Mouse (Mus musculus) heart, embryonic 16.5 days (tissue): ENCODE data around the gene Kcnq1. TPM values are rescaled to one million over a fixed set of nuclear protein-coding genes. Genes with fewer than 3 reads are reported as not detected.

Source experiments
- ATAC-seq: fragments of 200-750 bp; cut with Nextera tagmentation; replicated peaks from 2 replicates; pipeline ENCODE4 v1.8.0; 2017; ENCODE audit warnings: moderate number of reproducible peaks; ENCODE audit not compliant: insufficient read depth, low FRiP score; ENCODE audit errors: extremely low read depth
- H3K27ac ChIP-seq: fragments of 300-500 bp; sonication (generic); 2 replicates; pipeline ENCODE4 v1.5.1; 2014; ENCODE audit warnings: mild to moderate bottlenecking, low read length, control low read depth, moderate library complexity
- H3K27me3 ChIP-seq: fragments of 300-500 bp; sonication (generic); 2 replicates; pipeline ENCODE4 v1.6.1; 2014; ENCODE audit warnings: low read length, mixed read lengths; ENCODE audit not compliant: control insufficient read depth, insufficient read depth
- H3K36me3 ChIP-seq: fragments of 300-500 bp; sonication (generic); 2 replicates; pipeline ENCODE4 v1.6.1; 2014; ENCODE audit not compliant: control insufficient read depth, insufficient read depth
- H3K4me1 ChIP-seq: fragments of 300-500 bp; sonication (generic); 2 replicates; pipeline ENCODE4 v1.6.1; 2014; ENCODE audit warnings: low read length, mixed read lengths; ENCODE audit not compliant: control insufficient read depth, insufficient read depth
- H3K4me2 ChIP-seq: fragments of 300-500 bp; sonication (generic); 2 replicates; pipeline ENCODE4 v1.6.1; 2014; ENCODE audit warnings: low read depth, mild to moderate bottlenecking, control low read depth, low read length
- H3K4me3 ChIP-seq: fragments of 300-500 bp; sonication (generic); 2 replicates; pipeline ENCODE4 v1.5.1; 2014; ENCODE audit warnings: mild to moderate bottlenecking, control low read depth, low read length
- H3K9ac ChIP-seq: fragments of 300-500 bp; sonication (generic); 2 replicates; pipeline ENCODE4 v1.6.1; 2014; ENCODE audit warnings: low read length, control low read depth
- H3K9me3 ChIP-seq: fragments of 300-500 bp; sonication (generic); replicated peaks from 2 replicates; pipeline ENCODE4 v1.6.1; 2016; ENCODE audit warnings: low read length; ENCODE audit not compliant: control insufficient read depth
- WGBS: fragments of 180-500 bp; shearing (Covaris S2); extraction: QIAGEN DNeasy Blood & Tissue Kit; methylation state at CpG from one replicate; pipeline ENCODE4 v1.1.7; 2014; 5-methylcytosine and 5-hydroxymethylcytosine counted together
- polyA plus RNA-seq: library from polyadenylated mRNA; unstranded; fragments of >200 nt; fragmentation: Nextera tagmentation; extraction: Ambion mirVana; gene quantifications from 2 replicates; pipeline ENCODE4 v1.2.1, GENCODE M21; 2015

Gene Kcnq1
- polyA plus RNA-seq, 1 experiment from 2014 or later = 34.9 TPM

DNA sequence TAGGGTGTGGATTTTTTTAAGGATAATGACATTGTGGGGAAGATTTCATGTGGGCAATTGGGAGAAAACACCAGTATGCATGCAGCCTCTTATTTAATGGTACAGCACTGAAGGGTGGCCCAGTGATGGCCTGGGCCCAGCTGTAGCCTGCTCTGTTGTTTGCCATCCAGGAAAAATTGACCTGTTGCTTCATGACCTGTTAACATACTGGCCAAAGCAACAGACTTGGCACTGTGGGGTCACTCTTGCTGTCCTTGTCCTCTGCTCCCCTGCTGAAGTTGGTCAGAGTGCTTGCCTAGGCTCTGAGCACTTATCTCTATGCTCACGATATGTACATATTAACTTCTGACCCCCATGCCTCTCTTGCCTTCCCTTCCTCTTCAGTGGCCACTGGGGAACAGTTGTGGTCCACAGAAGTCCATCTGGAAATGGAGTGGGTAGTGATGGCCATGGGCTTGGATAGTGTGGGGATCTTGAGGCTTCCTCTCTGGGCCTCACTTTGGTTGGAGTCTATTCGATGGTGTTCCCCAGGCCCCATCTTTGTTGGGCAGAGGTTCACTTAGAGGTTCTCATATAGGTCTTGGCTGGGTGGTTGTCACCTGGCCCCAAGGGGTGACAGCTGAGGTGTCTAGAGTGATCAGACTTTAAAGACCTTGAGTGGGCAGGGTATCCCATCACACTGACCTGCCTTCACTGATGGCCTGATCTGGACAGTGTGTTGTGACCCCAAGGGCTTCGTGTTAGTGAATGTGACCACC lies 84.0 kb downstream of the Kcnq1 start:
- 87% methylated on average over 3 of the region's 3 CpGs for WGBS
- no peak overlapping the region for H3K4me3 ChIP-seq
- no peak for ATAC-seq
- H3K27ac ChIP-seq = no peak overlapping the region
- peaks cover 13% of the 10 kb centered on the region for H3K36me3 ChIP-seq
- H3K4me1 ChIP-seq = no peaks in the 10 kb centered on the region
- H3K4me2 ChIP-seq = no peak overlapping the region
- H3K9ac ChIP-seq = no peak overlapping the region
- H3K27me3 ChIP-seq = no peaks in the 10 kb centered on the region
- no peaks in the 10 kb centered on the region for H3K9me3 ChIP-seq

DNA sequence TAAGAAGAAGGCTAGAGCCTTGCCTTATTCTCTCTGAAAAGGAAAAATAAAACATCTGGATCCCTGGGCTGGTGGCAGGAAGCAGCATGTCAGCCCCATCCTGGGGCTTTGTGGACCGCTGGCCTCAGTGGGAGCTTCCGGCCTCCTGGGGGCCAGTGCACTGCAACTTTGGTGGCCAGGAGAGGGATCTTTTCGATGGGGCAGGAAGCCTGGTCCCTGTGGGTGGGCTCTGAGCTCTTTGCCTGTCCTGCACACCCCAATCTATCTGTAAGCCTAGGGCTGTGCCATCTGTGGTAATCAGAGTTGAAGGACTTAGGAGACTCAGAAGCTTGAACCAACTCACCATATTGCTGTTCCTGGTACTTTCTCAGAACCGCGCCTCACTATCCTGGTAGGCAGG lies 84.7 kb downstream of the Kcnq1 start:
- WGBS = 80% methylated on average over 5 of the region's 5 CpGs
- H3K9ac ChIP-seq = no peak overlapping the region
- H3K9me3 ChIP-seq = no peaks in the 10 kb centered on the region
- no peak overlapping the region for H3K4me3 ChIP-seq
- no peak for ATAC-seq
- H3K36me3 ChIP-seq = peaks cover 19% of the 10 kb centered on the region
- no peak overlapping the region for H3K4me2 ChIP-seq
- H3K27me3 ChIP-seq = no peaks in the 10 kb centered on the region
- H3K27ac ChIP-seq = no peak overlapping the region
- no peaks in the 10 kb centered on the region for H3K4me1 ChIP-seq

DNA sequence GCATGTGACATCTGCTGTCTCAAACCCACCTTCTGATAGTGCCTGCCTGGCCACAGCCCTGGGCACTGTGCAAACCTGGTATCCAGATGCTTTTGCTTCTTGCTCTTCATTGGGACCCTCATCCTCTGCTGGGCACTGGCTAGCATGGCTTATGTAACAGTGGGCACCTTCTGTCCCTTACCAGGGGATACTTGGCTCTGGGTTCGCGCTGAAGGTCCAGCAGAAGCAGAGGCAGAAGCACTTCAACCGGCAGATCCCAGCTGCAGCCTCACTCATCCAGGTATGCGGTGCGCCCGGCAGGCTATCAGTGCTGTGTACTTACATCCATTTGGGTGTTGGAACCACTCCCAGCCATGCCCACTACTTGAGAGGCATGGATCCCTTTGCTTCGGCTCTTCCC lies 86.2 kb downstream of the Kcnq1 start:
- ATAC-seq = no peak
- peaks cover 19% of the 10 kb centered on the region for H3K36me3 ChIP-seq
- H3K27me3 ChIP-seq = no peaks in the 10 kb centered on the region
- H3K27ac ChIP-seq = no peak overlapping the region
- H3K9ac ChIP-seq = no peak overlapping the region
- H3K4me1 ChIP-seq = no peaks in the 10 kb centered on the region
- 79% methylated on average over 7 of the region's 7 CpGs for WGBS
- no peak overlapping the region for H3K4me2 ChIP-seq
- H3K4me3 ChIP-seq = no peak overlapping the region
- no peaks in the 10 kb centered on the region for H3K9me3 ChIP-seq

DNA sequence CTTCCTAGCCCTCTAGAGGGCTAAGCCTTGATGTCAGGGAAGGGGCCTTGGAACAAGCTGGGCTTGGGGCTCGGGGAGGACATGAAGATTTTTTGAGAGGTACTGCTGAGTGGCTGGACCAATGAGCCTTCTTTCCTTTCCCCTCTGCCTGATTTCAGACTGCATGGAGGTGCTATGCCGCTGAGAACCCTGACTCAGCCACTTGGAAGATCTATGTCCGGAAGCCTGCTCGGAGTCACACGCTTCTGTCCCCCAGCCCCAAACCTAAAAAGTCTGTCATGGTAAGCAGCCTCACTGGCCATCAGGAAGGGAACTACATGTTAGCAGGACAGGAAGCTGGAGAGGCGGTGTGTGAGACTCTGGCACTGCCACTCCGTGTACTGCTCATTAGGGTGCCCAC lies 87.9 kb downstream of the Kcnq1 start:
- H3K4me3 ChIP-seq = no peak overlapping the region
- no peak overlapping the region for H3K9ac ChIP-seq
- no peaks in the 10 kb centered on the region for H3K9me3 ChIP-seq
- no peak overlapping the region for H3K4me2 ChIP-seq
- H3K36me3 ChIP-seq = peaks cover 19% of the 10 kb centered on the region
- ATAC-seq = no peak
- no peaks in the 10 kb centered on the region for H3K4me1 ChIP-seq
- H3K27ac ChIP-seq = no peak overlapping the region
- 91% methylated on average over 7 of the region's 7 CpGs for WGBS
- H3K27me3 ChIP-seq = no peaks in the 10 kb centered on the region

DNA sequence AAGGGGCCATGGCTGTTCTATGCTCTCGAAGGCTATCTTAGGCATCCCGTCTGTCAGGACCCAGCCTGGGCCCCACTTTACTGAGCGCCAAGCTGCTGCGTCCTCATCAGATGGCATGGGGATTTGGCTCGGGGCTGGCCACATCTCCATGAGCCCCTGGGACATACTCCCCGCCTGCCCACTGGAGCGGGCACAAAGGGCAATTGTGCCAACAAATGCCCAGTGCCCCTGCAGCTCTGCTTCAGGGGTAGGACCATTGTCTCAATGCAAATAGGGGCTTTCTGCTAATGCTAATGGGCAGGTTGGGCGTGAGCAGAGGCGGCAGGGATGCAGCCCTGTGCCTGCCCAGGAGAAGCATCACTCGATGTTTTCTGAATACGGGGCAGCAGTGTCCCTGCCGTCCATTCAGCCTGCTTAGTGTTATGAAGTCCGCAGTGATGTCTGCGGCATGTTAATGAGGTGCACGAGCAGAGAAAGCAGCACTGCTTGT lies 91.8 kb downstream of the Kcnq1 start:
- peaks cover 8% of the 10 kb centered on the region for H3K4me1 ChIP-seq
- no peak overlapping the region for H3K4me2 ChIP-seq
- H3K27ac ChIP-seq = no peak overlapping the region
- peaks cover 16% of the 10 kb centered on the region for H3K36me3 ChIP-seq
- H3K9me3 ChIP-seq = no peaks in the 10 kb centered on the region
- H3K9ac ChIP-seq = no peak overlapping the region
- WGBS = 64% methylated on average over 15 of the region's 15 CpGs
- no peak for ATAC-seq
- no peak overlapping the region for H3K4me3 ChIP-seq
- H3K27me3 ChIP-seq = no peaks in the 10 kb centered on the region

DNA sequence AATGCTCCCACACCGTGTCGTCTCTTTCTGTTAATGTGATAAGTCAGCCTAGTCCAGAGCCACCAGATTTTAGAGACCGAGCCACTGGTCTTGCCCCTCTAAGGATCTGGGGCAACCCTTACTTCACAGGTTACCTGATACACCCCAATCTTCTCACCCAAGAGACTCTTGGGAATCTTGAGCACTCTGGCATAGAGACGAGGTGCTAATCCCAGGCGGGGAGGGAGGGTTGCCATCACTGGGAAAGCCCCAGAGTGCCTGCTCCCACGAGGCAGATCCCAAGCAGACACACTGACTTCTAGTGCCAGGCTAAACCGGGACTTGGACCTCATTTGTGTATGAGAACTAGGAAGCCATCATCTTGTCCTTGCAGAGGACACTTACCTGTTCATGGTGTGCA lies 92.3 kb downstream of the Kcnq1 start:
- Histone ChIP-seq H3K27me3 (no peaks in the 10 kb centered on the region), H3K9me3 (no peaks in the 10 kb centered on the region), H3K4me2 (no peak overlapping the region), H3K9ac (no peak overlapping the region), H3K27ac (no peak overlapping the region), H3K36me3 (peaks cover 13% of the 10 kb centered on the region), H3K4me1 (peaks cover 8% of the 10 kb centered on the region), H3K4me3 (no peak overlapping the region)
- ATAC-seq = no peak
- WGBS = 48% methylated on average over 7 of the region's 7 CpGs

DNA sequence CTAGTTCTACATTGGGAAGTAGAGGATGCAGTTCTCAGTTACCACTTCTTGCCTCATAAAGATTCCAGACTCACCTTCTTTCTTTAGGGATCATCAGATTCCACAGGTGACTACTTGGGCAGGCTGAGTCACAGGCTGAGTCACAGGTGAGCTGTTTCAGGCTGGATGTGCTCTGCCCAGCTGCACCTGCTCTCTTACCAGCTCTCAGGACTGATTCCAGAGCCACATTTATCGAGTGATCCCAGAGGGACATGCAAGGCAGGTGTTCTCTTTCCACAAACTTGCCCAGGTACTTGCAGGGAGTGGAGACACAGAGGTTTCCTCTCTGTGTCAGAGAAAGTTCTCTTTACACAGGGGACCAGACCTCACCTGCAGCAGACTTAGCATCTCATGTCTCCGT lies 95.1 kb downstream of the Kcnq1 start:
- 70% methylated on average over 2 of the region's 2 CpGs for whole genome bisulfite sequencing
- Histone ChIP-seq H3K4me2 (no peak overlapping the region), H3K27ac (no peak overlapping the region), H3K36me3 (0 out of 2 replicates have a peak, but pooled peaks cover 3% of the 10 kb centered on the region), H3K9ac (no peak overlapping the region), H3K4me3 (no peak overlapping the region), H3K4me1 (peaks cover 8% of the 10 kb centered on the region), H3K27me3 (no peaks in the 10 kb centered on the region), H3K9me3 (no peaks in the 10 kb centered on the region)
- no peak for ATAC-seq

DNA sequence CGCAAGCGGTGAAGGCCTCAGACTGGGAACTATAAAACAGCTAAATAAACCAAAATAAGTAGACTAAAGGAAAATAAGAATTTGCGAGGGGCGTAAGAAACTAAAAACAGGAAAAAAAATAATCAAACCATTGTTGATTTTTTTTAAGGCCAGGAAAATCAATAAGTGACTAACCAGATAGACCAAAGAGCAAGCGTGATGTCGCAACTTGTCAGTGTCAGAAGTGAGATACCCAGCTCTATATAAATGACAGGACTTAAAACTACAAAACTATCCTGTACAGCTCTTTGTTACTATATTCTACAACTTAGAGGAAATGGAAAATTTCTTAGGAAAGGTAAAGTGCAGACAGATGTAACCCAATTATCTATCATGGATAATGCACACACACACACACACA lies 97.7 kb downstream of the Kcnq1 start:
- H3K9me3 ChIP-seq = no peaks in the 10 kb centered on the region
- H3K4me2 ChIP-seq = no peak overlapping the region
- 93% methylated on average over 6 of the region's 6 CpGs for WGBS
- 0 out of 2 replicates have a peak, but pooled peaks cover 3% of the 10 kb centered on the region for H3K36me3 ChIP-seq
- H3K27ac ChIP-seq = no peak overlapping the region
- no peaks in the 10 kb centered on the region for H3K27me3 ChIP-seq
- no peak for ATAC-seq
- no peak overlapping the region for H3K4me3 ChIP-seq
- H3K9ac ChIP-seq = no peak overlapping the region
- H3K4me1 ChIP-seq = peaks cover 8% of the 10 kb centered on the region

DNA sequence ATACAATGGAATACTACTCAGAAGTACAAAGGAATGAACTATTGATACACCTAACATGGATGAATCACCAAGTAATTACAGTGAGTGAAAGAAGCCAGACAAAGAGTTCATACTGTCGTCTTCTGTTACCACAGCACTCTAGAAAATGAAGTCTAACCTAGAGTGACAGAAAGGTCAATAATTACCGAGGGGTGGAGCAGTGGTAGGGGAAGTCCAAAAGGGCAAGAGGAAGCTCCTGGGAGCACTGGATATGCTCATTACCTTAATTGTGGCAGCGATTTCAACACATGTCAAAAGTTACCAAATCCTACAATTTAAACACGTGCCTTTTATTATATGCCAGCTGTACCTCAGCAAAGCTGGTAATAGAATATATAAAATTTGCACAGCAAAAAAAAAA lies 100.9 kb downstream of the Kcnq1 start:
- H3K9me3 ChIP-seq = no peaks in the 10 kb centered on the region
- H3K4me3 ChIP-seq = no peak overlapping the region
- no peak for ATAC-seq
- no peak overlapping the region for H3K9ac ChIP-seq
- no peak overlapping the region for H3K4me2 ChIP-seq
- no peaks in the 10 kb centered on the region for H3K27me3 ChIP-seq
- H3K36me3 ChIP-seq = no peaks in the 10 kb centered on the region
- no peak overlapping the region for H3K27ac ChIP-seq
- WGBS = 67% methylated on average over 4 of the region's 4 CpGs
- H3K4me1 ChIP-seq = peaks cover 6% of the 10 kb centered on the region
